Mouse (Mus musculus) T-helper 17 cell (primary cell): ENCODE results near the gene Rasgrp4.

Experiments
- in situ Hi-C, 2 experiments: fragments of 300-600 bp; cut with MboI, MseI; formaldehyde crosslinking; loops; 1 replicate in 1 of 2; 2 replicates in 1 of 2; pipeline ENCODE4 v1.15.1; 2025; ENCODE audit warnings: high pct_unique_total_duplicates in 2 of 2

Gene Rasgrp4

GRCm38 (mm10) chr7:29144006-29144405, 9.4 kb downstream of the Rasgrp4 start:
- in situ Hi-C loops = loop anchor here in 1 of 2 experiments (25.0 kb wide), 1 partner anchor 1782 kb away; the partner anchor contains the start of genes Gm20479 and Shkbp1

DNA sequence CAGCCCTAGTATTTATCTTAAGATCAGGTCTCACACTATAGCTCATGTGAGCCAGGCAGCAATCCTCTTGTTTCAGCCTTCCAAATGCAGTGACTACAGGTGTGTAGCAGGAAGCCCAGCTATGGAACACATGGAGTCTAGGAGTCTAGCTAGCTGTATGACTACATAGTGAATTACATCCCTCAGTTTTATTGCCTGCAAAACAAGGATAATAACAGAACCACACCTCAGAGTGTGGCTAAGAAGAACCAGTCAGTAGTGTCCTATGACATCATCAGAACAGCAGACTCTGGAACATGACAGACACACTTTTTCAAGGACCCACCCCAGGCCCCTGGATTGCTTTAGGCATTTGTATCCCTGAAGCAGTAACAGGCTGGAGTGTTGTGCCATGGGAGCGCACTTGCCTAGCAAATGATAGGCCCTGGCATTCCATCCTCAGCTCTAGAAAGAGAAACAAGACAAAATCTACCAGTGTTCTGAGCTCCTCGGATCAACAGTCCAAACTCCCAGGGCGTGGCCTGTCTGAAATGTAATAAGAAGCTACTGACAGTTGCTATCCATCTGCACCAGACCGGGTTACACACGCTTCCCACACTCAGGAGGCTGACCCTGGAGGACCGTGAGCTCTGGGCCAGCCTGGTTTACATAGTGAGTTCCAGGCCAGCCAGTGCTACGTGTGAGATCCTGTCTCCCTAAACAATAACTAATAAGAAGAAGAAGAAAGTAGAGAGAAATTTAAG, 12.1 kb downstream of the Rasgrp4 start:
- in situ Hi-C loops = loop anchor here in 1 of 2 experiments (25.0 kb wide), 1 partner anchor 1784 kb away; the partner anchor contains the start of genes Gm20479 and Shkbp1

DNA sequence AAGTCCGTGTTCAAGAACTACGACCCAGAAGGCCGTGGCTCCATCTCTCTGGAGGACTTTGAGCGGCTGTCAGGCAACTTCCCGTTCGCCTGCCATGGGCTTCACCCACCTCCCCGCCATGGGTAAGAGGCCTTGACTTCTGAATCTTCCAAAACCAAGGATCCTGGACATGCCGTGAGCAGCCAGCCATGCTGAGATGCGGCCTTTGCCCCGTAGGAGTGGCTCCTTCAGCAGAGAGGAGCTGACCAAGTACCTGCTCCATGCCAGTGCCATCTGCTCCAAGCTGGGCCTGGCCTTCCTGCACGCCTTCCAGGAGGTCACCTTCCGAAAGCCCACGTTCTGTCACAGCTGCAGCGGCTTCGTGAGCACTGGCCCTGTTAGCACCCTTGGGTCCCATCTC, 14.1 kb downstream of the Rasgrp4 start:
- in situ Hi-C loops = loop anchor here in 1 of 2 experiments (25.0 kb wide), 1 partner anchor 1786 kb away; the partner anchor contains the start of genes Gm20479 and Shkbp1

GRCm38 (mm10) chr7:29151486-29151885, 16.8 kb downstream of the Rasgrp4 start:
- in situ Hi-C loops = no loop called here

DNA sequence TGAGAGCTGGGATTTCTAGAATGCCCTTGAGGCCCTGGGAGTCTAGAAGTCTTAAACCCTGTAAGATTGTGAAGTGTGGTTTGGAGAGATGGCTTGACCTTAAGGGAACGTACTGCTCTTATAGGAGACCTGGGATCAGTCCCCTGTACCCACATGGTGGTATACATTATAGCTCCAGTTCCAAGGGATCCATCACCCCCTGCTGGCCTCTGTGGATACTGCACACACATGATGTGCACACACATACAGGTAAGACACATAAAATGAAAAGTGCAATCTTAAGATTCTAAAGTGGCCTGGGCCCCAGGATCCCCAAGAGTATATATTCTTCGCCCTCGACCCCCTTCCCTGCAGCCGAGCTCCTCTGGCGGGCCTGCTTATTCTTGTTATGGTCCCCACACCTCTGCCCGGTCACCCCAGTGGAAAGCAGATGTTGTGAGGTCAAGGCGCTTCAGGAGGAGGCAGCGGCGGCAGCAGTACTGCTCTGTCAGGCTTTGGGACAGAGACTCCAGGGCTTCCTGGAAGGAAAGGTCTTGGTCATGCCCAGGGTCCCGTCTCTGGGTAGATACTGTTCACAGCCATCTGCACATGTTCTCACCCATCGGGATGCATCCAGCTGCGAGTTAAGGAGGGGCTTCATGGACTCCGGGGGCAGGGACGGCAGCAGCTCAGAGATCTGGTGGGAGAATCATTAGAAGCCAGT, 19.5 kb downstream of the Rasgrp4 start:
- in situ Hi-C loops = no loop called here

DNA sequence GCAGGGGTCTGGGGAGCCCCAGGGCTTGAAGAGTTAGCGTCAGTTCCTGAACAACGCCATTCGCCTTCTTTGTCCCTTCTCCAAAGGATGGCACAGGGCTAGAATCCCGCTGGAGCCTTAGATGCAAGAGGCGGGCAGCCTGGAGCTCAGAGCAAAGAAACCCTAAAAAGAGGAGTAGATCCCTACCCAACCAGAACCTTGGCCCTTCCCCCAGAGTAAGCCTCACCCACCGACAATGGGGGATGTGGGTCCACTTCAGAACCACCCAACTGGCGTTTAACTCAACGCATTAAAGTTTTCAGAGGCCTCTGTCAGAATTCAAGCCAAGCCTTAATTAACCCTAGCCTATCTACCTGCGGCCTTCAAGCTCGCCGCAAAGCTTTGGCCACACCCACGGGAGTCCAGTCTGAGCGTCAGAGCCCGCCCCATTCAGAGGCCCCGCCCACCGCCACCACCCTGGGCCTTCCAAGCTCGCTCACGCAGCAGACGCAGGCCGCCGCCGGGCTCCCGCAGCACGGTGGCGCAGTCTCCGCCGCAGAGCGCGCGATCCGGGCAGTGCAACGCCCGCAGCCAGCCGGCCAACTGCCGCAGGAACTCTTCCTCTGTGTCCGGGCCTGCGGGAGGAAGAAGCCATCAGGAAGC, 20.7 kb downstream of the Rasgrp4 start:
- in situ Hi-C loops = no loop called here

- in situ Hi-C loops = no loop called here
Observed at GRCm38 (mm10) chr7:29155838-29156782, 21.5 kb downstream of the Rasgrp4 start, which contains the start of gene Fam98c. TSS of gene Fam98c (minus strand) at chr7:29156234.

DNA sequence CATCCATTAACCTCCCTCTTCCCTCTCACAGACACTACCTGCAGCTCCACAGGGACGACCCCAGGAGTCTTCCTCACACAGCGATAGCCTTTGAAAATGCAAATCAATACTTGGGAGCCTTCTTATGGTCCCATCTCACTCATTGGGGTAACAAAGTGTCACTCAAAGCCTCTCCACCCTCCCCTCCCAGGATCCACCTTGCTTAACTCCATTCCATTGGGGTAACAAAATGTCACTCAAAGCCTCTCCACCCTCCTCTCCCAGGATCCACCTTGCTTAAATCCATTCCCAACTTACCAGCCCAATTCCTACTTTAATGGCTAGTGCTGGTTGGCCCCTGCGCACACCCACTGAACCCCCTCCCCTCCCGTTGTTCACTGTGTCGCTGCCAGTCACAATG, 23.6 kb downstream of the Rasgrp4 start:
- in situ Hi-C loops = no loop called here

DNA sequence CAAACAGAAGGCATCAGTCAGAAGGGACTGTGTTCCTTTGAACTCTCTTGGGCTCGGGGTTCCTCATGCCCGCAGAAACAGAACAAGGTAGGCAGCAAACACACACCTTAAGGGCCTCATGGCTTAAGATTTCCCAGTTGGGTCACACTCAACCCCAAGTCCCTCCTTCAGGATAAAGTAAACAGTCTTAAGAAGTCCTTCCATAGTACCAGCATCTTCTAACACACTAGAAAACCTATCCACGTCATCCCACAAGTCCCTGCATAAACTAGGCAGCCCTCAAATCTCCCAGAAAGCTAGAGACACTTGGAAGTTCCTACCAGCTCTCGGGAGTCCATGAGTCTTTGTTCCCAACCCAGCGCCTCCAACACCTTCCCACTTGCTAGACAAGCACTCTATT, 27.6 kb downstream of the Rasgrp4 start:
- in situ Hi-C loops = no loop called here

GRCm38 (mm10) chr7:29162750-29163525, 28.3 kb downstream of the Rasgrp4 start:
- in situ Hi-C loops = no loop called here

- in situ Hi-C loops = no loop called here
Observed at GRCm38 (mm10) chr7:29167656-29168055, 33.0 kb downstream of the Rasgrp4 start.

DNA sequence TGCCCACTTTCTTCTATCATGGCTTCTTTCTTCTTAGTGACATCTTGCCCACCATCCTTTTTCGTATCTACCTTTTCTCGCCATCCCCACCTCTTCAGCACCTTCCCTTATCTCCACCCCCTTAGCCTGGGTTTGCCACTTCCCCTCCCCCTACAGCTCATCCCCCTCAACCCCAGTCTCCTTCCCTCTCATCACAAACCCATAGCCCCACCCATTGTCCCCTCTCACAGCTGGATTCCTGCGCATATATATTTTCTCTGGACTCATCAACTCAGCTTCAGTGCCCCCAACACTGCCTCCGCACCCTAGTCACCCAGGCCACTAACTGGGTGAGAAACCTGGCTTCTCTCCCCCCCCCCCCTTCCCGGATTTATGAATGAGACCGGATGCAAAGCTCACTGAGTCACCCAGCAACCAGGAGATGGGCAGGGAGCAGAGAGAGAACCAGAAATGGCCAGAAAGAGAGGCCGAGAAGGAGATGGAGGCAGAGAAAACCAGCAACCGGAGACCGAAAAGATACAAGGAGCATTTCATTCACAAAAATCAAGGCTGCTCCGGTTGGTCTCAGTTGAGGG, 33.6 kb downstream of the Rasgrp4 start:
- in situ Hi-C loops = no loop called here

DNA sequence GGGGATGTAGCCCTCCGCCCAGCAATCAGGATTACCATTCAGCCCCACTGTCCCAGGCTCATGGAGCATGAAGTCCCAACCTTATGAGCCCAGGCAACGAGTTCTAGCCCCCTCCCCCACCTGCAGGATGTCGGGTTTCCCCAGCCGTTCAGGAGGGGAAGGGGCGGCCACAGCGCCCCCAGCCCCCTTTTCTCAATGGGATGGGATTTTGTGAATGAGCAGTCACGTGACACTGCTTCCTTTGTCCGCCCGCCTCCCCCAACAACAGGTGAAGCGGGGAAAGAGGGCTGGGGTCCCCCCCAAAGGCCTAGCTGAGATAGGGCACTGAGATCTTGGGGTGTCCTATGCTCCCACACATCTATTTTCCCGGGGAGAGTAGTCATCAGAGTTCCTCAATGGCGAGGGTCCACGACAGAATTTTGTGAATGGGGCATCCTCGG, 34.2 kb downstream of the Rasgrp4 start:
- in situ Hi-C loops = no loop called here

GRCm38 (mm10) chr7:29169231-29170065, 34.8 kb downstream of the Rasgrp4 start:
- in situ Hi-C loops = no loop called here

DNA sequence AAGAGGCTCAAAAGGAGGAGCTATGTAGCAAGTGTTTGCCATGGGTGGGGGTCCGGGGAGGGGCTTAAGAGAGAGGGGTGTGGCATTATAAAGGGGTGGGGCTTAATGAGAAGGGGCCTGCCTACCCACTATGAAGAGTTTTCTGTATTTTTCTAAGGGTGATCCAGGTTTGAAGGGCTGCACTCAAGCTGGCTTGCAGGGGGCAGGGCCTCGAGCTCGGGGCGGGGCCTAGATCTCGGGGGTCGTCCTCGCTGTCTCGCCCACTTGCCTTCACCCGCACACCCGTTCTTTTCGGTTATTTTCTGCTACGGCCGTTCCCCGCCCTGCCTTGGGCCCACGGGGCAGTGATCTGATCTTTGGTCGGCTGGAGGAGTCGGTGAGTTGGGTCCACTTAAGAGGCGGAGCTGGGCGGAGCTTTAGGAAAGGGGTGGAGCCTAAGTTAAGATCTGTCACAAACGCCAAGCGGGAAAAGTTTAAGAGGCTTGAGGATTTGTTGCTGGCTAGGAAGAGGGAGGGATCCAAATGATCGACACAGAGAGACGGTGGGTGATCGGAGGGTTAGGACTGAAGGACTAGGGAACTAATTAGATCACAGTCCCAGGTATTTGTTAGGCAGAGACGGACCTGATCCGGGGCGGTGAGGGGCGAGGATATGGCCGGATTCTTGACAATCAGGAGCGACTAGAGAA, 35.6 kb downstream of the Rasgrp4 start, which contains the start of the genes Ggn and Spred3:
TSS of gene Ggn (plus strand) at position 145 of the 689 bp plus-strand sequence.
TSS of gene Spred3 (minus strand) at position 346 of the 689 bp plus-strand sequence.
- in situ Hi-C loops = no loop called here

- in situ Hi-C loops = no loop called here
Observed at GRCm38 (mm10) chr7:29170755-29171561, 36.3 kb downstream of the Rasgrp4 start.

- in situ Hi-C loops = no loop called here
Observed at GRCm38 (mm10) chr7:29171562-29172097, 37.0 kb downstream of the Rasgrp4 start.
